Mouse (Mus musculus): ENCODE data around the gene Zfx.

Gene Zfx

GRCm38 (mm10) chrX:94060751-94061150 lies 62.8 kb downstream of the Zfx start:
- no peak for DNase-seq

- no peak for DNase-seq
Observed at GRCm38 (mm10) chrX:94058748-94059147, 64.8 kb downstream of the Zfx start.

GRCm38 (mm10) chrX:94049048-94049447 lies 74.5 kb downstream of the Zfx start:
- DNase-seq = no peak

GRCm38 (mm10) chrX:94048048-94048447 lies 75.5 kb downstream of the Zfx start:
- DNase-seq = peak in 1 of 2 experiments; percentile 6

- DNase-seq = peak in 1 of 2 experiments; percentile 33
Observed at GRCm38 (mm10) chrX:94047381-94047780, 76.1 kb downstream of the Zfx start.

- DNase-seq = peak; percentile 54 to 69
Observed at GRCm38 (mm10) chrX:94032937-94033336, 90.6 kb downstream of the Zfx start.

GRCm38 (mm10) chrX:94030081-94030480 lies 93.4 kb downstream of the Zfx start:
- DNase-seq = no peak
